23 mouse cellular contexts compared by ENCODE assay signal in the genomic region with DNA sequence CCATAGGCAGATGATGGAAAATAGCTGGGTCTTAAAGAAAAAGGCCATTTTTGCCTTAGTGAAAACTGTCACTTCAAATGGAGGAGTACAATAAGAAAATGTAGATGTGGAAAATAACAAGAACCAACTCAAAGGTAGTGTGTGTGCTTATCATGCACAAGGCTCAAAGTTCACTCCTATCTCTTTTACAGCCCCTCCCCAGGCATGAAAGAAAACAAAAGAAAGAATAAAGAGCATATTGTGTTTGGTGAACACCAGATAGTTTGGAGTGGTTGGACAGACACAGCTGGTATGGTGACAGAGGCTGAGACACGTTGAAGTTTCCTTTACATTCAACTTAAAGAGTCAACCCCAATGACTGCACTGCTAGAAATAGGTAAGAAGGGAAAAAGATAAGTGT. TPM values are rescaled to one million over a fixed set of nuclear protein-coding genes. Genes with fewer than 3 reads are reported as not detected.
A peak's percentile ranks its signal among the peaks of the same experiment; 100 is the strongest.
DNase-seq lines count a peak whose midpoint lies in the region; ATAC-seq lines count a peak whose summit lies in the region.
"Had no signal": no experiment of that assay in that cellular context is flagged by ENCODE, and none has a peak within 500 bp of the region (broad histone marks: within the 10 kb centered on the region; RNA-seq: fewer than 3 reads in every experiment).

No protein-coding gene starts in this region.

- H3K4me2 ChIP-seq in liver, embryonic 11.5 days = no peak overlapping the region
- H3K4me2 ChIP-seq in liver, embryonic 16.5 days (ENCODE audit: low read depth, low read length) = no peak overlapping the region
- no peak overlapping the region for H3K4me2 ChIP-seq in stomach, embryonic 16.5 days (ENCODE audit: low read depth, low read length)
- H3K4me2 ChIP-seq: embryonic facial prominence, embryonic 13.5 days; forebrain, embryonic 12.5 days; heart, embryonic 11.5 days; heart, embryonic 15.5 days had no signal

- no peaks in the 10 kb centered on the region for H3K27me3 ChIP-seq in liver, embryonic 11.5 days (replicated peaks; ENCODE audit: control insufficient read depth, insufficient read depth, low read length)
- H3K27me3 ChIP-seq in liver, embryonic 16.5 days (ENCODE audit: control insufficient read depth, insufficient read depth, low read depth, low read length) = no peaks in the 10 kb centered on the region
- H3K27me3 ChIP-seq in stomach, embryonic 16.5 days (ENCODE audit: control insufficient read depth, insufficient read depth, low read length) = no peaks in the 10 kb centered on the region
- H3K27me3 ChIP-seq: embryonic facial prominence, embryonic 13.5 days; forebrain, embryonic 12.5 days; heart, embryonic 15.5 days had no signal

- no peak overlapping the region for H3K4me3 ChIP-seq in liver, embryonic 11.5 days (ENCODE audit: low read depth, low read length)
- no peak overlapping the region for H3K4me3 ChIP-seq in liver, embryonic 16.5 days (ENCODE audit: low read depth, low read length)
- no peak overlapping the region for H3K4me3 ChIP-seq in stomach, embryonic 16.5 days (replicated peaks; ENCODE audit: low read length)
- H3K4me3 ChIP-seq: embryonic facial prominence, embryonic 13.5 days; forebrain, embryonic 12.5 days; heart, adult 2 months; heart, embryonic 15.5 days had no signal

- 65% methylated on average over 1 of the region's 1 CpGs for WGBS in liver, embryonic 11.5 days
- 34% methylated on average over 1 of the region's 1 CpGs for WGBS in large intestine, adult 2 months
- 29% methylated on average over 1 of the region's 1 CpGs for WGBS in liver, embryonic 16.5 days (ENCODE audit: insufficient replicate concordance)
- WGBS in stomach, embryonic 16.5 days = 49% methylated on average over 1 of the region's 1 CpGs

- no peaks in the 10 kb centered on the region for H3K9me3 ChIP-seq in liver, embryonic 11.5 days (ENCODE audit: control insufficient read depth, low read length)
- no peaks in the 10 kb centered on the region for H3K9me3 ChIP-seq in liver, embryonic 16.5 days (replicated peaks; ENCODE audit: control insufficient read depth, low read length)
- H3K9me3 ChIP-seq in stomach, embryonic 16.5 days (replicated peaks; ENCODE audit: control insufficient read depth, low read length) = no peaks in the 10 kb centered on the region
- H3K9me3 ChIP-seq: embryonic facial prominence, embryonic 13.5 days; forebrain, embryonic 12.5 days; G1E; heart, embryonic 15.5 days had no signal

- peaks cover 3% of the 10 kb centered on the region; the same call in 1 of the 2 replicates for H3K4me1 ChIP-seq in liver, embryonic 11.5 days (replicated peaks; ENCODE audit: control insufficient read depth, insufficient read depth, low read length)
- H3K4me1 ChIP-seq in liver, embryonic 16.5 days (ENCODE audit: control insufficient read depth, low read depth, low read length) = peaks cover 4% of the 10 kb centered on the region; the same call in 1 of the 2 replicates
- H3K4me1 ChIP-seq in stomach, embryonic 16.5 days (ENCODE audit: control insufficient read depth, insufficient read depth, low read length) = no peaks in the 10 kb centered on the region
- H3K4me1 ChIP-seq: embryonic facial prominence, embryonic 13.5 days; forebrain, embryonic 12.5 days; heart, embryonic 15.5 days had no signal

- intact Hi-C loops in left cerebral cortex, postnatal 25 days (cut with DNase I) = no loop called here

- no peak overlapping the region for H3K27ac ChIP-seq in liver, embryonic 11.5 days (ENCODE audit: low read depth, low read length)
- H3K27ac ChIP-seq in liver, embryonic 16.5 days (ENCODE audit: low read length) = 0 out of 2 replicates have a peak overlapping the region, but pooled peaks have one; percentile 16
- no peak overlapping the region; the same call in 1 of the 2 replicates for H3K27ac ChIP-seq in stomach, embryonic 16.5 days (ENCODE audit: low read length)
- H3K27ac ChIP-seq: embryonic facial prominence, embryonic 13.5 days; forebrain, embryonic 12.5 days; heart, adult 2 months; heart, embryonic 15.5 days had no signal

- H3K9ac ChIP-seq in liver, embryonic 11.5 days (ENCODE audit: low read depth, low read length) = no peak overlapping the region
- no peak overlapping the region for H3K9ac ChIP-seq in liver, embryonic 16.5 days (ENCODE audit: low read depth, low read length)
- H3K9ac ChIP-seq in stomach, embryonic 16.5 days (ENCODE audit: low read length) = no peak overlapping the region
- H3K9ac ChIP-seq: embryonic facial prominence, embryonic 13.5 days; forebrain, embryonic 12.5 days; heart, embryonic 15.5 days had no signal

- no peak for DNase-seq in liver, embryonic 11.5 days (ENCODE audit: low spot score)
- no peak for DNase-seq in liver
- peak; percentile 24 for DNase-seq in large intestine, adult 2 months (ENCODE audit: low read depth, low spot score)
- DNase-seq in layer of hippocampus, postnatal 36 days = no peak
- no peak for DNase-seq in right cerebral cortex, adult 18-20 months
- no peak for DNase-seq in left cerebral cortex, postnatal 25 days (ENCODE audit: low spot score in 2 of 2)
- DNase-seq: adrenal gland, adult 8-10 months; adrenal gland, postnatal 36 days; B cell, adult 2 months; cerebellum, adult 2 months; cerebellum, postnatal 14 days; gastrocnemius, postnatal 14 days; heart, adult 2 months; heart, postnatal 14 days had no signal

- peak; percentile 69 for ATAC-seq in liver, embryonic 11.5 days (replicated peaks; ENCODE audit: low FRiP score)
- peak; percentile 58 for ATAC-seq in liver, embryonic 16.5 days (ENCODE audit: low read depth)
- ATAC-seq in stomach, embryonic 16.5 days (ENCODE audit: insufficient read depth, low FRiP score) = 0 out of 2 replicates have a peak, but pooled peaks have one; percentile 64
- ATAC-seq: CD4-positive, CD25-positive, alpha-beta regulatory T cell, adult 4 months; forebrain, embryonic 16.5 days had no signal

- peaks cover 13% of the 10 kb centered on the region for H3K36me3 ChIP-seq in liver, embryonic 11.5 days (ENCODE audit: control insufficient read depth, insufficient read depth, low read length)
- peaks cover 23% of the 10 kb centered on the region for H3K36me3 ChIP-seq in liver, embryonic 16.5 days (ENCODE audit: control insufficient read depth, insufficient read depth)
- peaks cover 9% of the 10 kb centered on the region for H3K36me3 ChIP-seq in stomach, embryonic 16.5 days (ENCODE audit: control insufficient read depth, insufficient read depth, low read length)

RNA-seq across cellular contexts. Expression of a gene that starts 50.0 kb away (rescaled TPM):
- 0.19 TPM in 1 of 2 replicates, not detected in the other for polyA plus RNA-seq in liver, embryonic 11.5 days (2014; fragmentation: Nextera tagmentation; extraction: Ambion mirVana)
- polyA plus RNA-seq in large intestine, adult 2 months (2012; rRNA removed) = 25.9 and 33.5 TPM in 2 replicates
- 0.39 and 0.68 TPM in 2 replicates for polyA plus RNA-seq in liver, embryonic 16.5 days (2015; fragmentation: Nextera tagmentation; extraction: Ambion mirVana)
- 6.7 and 8.7 TPM in 2 replicates for polyA plus RNA-seq in stomach, embryonic 16.5 days (2015; fragmentation: Nextera tagmentation; extraction: Ambion mirVana)
- 1 to 10 TPM; 1.1 to 1.4 TPM for total RNA-seq in layer of hippocampus, postnatal 36 days (2021)
- total RNA-seq in left cerebral cortex, postnatal 25 days (2021) = not detected
- polyA plus RNA-seq: CD4-positive, CD25-positive, alpha-beta regulatory T cell, adult 4 months; cerebellum, adult 2 months; forebrain, embryonic 12.5 days; forebrain, embryonic 16.5 days; G1E had no signal
